Mouse (Mus musculus) thymus, postnatal 10 days (tissue): ENCODE results near the gene Ndufs5.

Experiments used
- DNase-seq, 2 experiments: peaks; one replicate each; pipeline ENCODE4 v3.0.0; 2021; ENCODE audit warnings: low spot score in 2 of 2

Gene Ndufs5

DNA sequence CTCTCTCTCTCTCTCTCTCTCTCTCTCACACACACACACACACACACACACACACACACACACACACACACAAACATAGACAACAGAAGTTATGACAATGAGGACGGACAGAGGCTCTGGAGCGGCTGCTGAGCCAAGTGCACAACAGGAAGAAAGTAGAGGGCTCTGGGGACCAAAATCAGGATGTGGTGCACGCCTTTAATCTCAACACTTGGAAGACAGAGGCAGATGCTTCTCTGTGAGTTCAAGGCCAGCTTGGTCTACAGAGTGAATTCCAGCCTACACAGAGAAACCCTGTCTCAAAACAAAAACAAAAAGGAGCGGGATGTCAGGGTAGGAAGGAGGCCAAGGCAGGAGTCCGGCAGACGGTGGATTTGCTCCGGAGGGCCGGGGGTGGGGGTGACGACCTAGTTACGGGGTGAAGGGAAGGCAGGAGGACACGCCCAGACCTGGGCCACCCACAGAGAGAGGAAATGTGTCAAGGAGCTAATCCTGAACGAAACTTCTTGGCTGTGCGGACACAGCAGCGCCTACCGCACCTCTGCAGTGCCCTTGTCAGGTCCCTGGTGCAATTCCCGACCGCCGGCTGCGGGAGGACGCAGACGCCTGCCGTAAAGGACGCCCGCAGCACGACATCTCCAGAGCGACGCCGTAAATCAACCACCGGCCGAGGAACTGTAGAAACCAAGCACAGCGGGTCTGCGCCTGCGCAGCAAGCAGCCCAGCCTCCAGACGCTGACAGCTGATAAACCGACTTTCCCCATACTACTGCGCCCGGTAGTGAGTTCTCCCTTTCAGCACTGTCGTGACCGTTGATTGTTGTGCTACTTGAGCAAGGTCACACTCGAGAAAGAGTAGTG lies at the start of gene Ndufs5:
TSS of gene Ndufs5 (minus strand) at position 629 of the 860 bp plus-strand sequence.
- peak; percentile 91 to 94 for DNase-seq

GRCm38 (mm10) chr4:123765071-123765470 lies 47.1 kb upstream of the Ndufs5 start:
- DNase-seq = no peak

GRCm38 (mm10) chr4:123758306-123758705 lies 40.3 kb upstream of the Ndufs5 start:
- DNase-seq = no peak

DNA sequence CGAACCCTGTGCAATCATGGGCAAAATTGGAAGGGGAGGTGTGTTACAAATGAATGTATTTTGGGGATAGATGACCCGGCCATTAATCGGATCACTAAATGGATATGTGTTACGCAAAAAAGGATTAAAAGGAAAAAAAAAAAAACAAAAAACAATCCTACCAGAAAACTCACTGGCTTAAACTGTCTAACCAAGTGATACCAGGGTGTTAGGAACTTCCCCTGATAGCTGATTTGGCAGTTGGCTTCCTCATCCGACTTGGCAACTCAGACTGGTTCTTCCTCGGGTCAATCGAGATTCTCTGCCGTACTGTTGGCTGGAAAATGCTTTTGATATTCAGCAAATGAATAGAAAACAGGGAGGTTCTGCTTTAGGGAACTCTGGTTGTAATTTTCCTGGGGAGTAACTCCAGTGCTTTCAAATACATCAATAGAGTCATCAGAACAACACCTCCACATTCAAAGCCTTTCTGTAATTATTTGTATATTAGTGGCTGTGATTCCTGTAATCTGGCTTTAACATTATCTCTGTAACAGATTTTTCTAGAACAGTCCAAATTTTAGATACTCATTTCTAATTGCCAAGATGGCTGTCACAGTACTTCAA lies 32.8 kb upstream of the Ndufs5 start:
- peak in 1 of 2 experiments; percentile 17 for DNase-seq

- DNase-seq = peak; percentile 97 to 99
Observed at GRCm38 (mm10) chr4:123750152-123750651, 32.2 kb upstream of the Ndufs5 start, which contains the start of gene Akirin1. TSS of gene Akirin1 (minus strand) at chr4:123750345.

GRCm38 (mm10) chr4:123749484-123750130 lies 31.6 kb upstream of the Ndufs5 start:
- DNase-seq = peak; percentile 53 to 55

- DNase-seq = peak in 1 of 2 experiments; percentile 19
Observed at GRCm38 (mm10) chr4:123748726-123749415, 30.9 kb upstream of the Ndufs5 start.

GRCm38 (mm10) chr4:123745221-123745775 lies 27.3 kb upstream of the Ndufs5 start:
- no peak for DNase-seq

- DNase-seq = peak; percentile 12
Observed at GRCm38 (mm10) chr4:123742891-123743290, 24.9 kb upstream of the Ndufs5 start.

DNA sequence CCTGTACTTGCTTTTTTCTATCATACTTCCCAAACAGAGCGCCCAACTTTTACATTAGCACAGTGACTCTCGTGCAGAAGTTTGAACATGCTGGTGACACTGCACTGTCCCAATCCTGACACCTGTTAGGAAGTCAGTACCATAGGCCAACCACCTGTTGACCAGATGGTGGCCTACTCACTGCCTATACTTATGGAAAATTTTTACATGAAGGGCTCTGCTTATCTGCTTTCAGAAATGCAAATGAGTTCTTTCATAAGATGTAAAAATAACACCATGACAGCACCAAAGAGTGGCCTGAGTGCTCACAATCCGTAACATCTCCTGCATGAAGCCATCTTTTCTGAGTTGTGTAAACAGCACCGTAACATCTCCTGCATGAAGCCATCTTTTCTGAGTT lies 20.7 kb upstream of the Ndufs5 start:
- no peak for DNase-seq

- no peak for DNase-seq
Observed at GRCm38 (mm10) chr4:123733532-123733931, 15.5 kb upstream of the Ndufs5 start.

DNA sequence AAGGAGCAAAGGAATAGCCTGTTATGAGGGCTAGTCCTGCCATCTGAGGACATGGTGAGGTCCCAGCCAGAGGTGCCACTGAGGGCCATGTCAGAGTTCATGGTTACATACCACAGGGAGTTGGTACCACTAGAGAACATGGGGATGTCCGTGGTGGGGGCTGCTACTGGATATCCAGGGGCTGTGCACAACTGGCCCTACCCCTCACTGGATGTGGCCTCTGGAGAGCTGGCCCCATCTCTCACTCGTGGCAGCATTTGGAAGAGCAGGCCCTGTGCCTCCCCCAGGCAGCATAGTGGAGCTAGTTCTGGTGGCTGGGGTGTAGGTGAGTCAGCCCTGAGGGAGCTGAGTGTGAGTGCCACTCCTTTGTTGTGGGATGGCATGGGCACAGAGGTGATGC lies 14.9 kb upstream of the Ndufs5 start:
- no peak for DNase-seq

DNA sequence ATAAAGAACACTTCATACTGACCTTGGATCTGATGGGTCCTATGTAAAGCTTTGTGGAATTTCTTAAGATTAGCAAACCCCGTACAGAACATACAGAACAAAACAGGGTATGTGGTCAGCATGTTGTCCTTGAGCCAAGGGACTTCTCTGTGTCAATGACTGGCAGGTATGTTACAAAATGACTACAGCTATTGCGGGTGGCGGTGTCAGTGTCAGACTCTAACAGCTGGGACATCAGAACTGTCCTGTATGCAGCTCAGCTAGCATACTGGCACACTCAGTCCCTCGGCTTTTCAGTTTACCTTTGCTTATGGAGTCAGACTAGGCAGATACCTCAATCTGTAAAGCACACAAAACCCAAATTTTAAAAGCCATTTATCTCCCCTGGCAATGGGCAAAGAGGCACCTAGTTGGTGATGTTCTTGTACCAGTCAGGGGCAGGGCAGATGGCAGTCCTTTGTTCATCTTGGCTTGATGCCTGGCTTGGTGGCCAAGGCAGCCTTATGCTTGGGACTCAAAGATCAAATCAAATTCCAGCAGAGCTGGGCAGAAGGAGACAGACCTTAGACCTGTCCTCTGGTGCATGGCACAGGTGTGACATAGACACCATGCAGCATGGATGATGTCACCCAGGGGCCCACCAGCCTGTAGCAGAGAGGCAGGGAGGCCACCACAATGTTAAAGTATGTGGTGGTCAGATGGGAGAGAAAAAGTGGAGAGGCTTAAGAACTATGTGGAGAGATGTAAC lies 14.3 kb upstream of the Ndufs5 start:
- DNase-seq = no peak

DNA sequence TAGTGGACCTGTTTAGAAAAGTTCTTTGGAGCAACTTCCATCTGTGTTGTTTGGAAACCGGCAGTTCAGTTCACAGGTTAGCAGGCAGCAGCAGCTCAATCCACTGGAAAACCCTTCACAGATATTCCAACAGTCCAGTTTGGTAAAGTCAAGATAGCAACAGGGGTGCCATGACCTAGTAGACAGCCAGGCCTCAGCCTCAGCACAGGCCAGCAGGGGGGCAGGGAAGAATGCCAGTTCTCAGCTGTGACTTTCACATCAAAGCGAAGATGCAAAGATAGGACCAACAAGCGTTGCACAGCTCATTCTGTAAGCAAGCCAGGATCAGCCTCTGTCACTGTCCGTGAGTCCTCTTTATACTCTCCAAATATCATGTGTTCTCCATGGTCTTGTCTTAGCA lies 3.8 kb upstream of the Ndufs5 start:
- no peak for DNase-seq

- no peak for DNase-seq
Observed at GRCm38 (mm10) chr4:123718434-123718780, 405 bp upstream of the Ndufs5 start.

DNA sequence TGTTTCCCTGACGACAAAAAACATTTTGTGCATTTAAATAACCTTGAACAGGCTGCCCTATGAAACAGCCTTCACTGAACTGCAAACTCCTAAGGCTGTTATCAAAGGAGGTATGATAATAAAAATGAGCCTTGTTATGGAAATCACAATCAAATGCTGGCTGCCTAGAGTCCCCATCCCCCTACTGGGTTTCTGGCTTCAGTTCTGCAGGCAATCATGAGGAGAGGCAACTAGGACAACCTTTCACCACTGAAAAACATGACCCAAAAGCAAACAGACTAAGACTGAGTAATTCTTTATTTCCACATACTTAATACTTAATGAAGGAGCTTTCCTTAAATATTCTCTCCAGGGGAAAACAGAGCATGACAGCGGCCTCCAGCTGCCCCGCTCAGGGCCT lies 5.6 kb downstream of the Ndufs5 start:
- no peak for DNase-seq

DNA sequence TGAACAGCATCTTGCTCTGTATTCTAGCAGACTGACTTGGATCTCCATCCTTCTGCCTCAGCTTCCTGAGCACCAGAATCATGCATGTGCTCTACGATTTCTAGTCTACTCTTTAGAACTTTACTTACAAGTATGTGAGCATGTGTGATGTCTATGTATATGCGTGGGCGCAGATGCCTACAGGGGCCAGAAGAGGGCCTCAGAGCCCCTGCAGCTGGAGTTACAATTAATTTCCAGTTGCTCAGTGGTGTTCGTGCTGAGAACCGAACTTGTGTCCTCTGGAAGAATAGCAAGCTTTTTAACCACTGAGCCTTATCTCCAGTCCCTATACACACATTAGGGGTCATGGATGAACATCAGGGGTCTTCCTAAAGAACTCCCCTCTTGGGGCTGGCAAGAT lies 10.7 kb downstream of the Ndufs5 start:
- no peak for DNase-seq

DNA sequence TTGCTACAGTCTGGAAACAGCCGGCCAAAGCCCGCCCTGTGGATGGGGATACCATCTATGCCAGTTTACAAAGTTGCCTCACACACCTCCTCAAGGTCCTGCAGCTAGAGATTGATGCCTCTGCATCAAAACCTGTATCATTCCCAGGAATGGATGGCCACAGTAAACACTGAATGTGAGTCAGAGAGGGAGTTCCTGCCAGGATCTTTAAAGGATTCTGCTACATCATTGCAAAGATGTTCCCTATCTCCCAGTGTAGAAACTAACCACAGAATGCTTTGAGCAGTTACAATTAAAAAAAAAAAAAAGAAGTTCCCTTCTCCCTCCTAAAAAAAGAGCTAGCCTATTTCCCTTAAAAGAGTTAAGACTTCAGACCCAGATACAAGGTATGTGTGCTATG lies 12.7 kb downstream of the Ndufs5 start:
- no peak for DNase-seq

GRCm38 (mm10) chr4:123693384-123693783 lies 24.6 kb downstream of the Ndufs5 start:
- DNase-seq = no peak

DNA sequence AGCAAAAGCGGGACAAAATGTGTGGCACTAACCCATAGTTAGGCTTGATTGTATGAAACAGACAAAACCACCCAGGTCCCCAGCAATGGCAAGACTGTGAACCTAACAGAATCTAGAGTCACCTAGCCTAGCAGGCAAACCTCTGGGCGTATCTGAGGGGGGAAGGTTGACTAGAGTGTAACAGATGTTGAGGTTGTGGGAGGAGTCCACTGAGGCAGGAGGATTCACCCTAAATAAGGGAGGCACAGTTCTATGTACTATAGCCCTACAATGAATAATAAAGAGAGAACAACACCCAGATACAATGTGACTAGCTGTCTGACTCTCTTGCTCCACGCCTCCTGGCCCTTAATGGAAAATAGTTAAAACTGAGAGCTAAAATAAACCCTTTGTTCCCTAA lies 25.9 kb downstream of the Ndufs5 start:
- no peak for DNase-seq

DNA sequence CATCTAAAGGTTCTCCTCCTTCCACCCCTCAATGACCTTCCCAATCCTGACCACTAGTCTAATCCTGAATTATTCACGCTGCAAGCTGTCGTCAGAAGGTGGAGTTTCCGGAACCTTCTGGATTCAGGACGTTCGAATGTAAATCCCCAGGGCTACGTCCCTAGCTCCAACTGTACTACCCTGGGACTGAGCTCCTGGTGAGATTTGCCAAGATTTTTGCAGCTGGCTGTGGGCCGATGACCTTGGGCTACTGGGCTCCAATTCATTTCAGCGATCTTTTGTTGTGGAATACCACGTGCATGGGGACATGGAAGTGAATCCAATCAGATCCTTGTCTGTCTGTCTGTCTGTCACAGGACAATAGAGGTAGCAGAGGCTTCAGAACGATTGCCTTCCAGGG lies 27.7 kb downstream of the Ndufs5 start:
- DNase-seq = no peak
